Mouse (Mus musculus) layer of hippocampus, adult 11-12 months (tissue): Measurements from ENCODE around the gene Ccr9.
"Not testable (repeated sequence)": the region's sequence is repeated elsewhere in the genome, so short reads cannot be mapped to it uniquely, and the experiment has no call there.

Experiments
- DNase-seq: peaks from one replicate; pipeline ENCODE4 v3.0.0; 2022; ENCODE audit warnings: low spot score

Gene Ccr9

GRCm38 (mm10) chr9:123716301-123716700, 38.1 kb downstream of the Ccr9 start:
- DNase-seq = no peak

GRCm38 (mm10) chr9:123717186-123718008, 39.2 kb downstream of the Ccr9 start, which contains the start of gene Lztfl1:
Gene Lztfl1 (minus strand): TSS chr9:123717697.
- peak; percentile 98 for DNase-seq

GRCm38 (mm10) chr9:123722737-123723493, 44.7 kb downstream of the Ccr9 start:
- no peak for DNase-seq

DNA sequence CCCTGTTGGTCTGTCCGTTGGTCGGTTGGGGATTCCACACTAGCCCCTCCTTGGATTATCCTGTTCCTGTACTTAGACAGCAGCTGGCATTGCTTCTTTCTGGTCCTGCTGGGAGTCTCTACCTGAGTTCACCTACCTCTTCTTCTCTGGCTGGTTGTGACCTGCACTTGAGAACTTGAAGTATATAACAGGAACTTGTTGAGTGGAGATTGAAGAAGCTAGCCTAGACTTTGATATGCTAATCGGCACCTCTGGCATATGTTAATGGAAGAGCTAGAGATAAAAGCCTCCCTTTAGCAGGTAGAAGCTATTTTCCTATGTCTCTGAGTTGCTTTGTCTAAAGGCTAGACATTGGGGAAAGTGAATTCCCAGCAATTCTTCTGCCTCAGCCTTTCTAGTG, 53.0 kb downstream of the Ccr9 start:
- no peak for DNase-seq

GRCm38 (mm10) chr9:123734133-123734532, 55.9 kb downstream of the Ccr9 start:
- DNase-seq = no peak

GRCm38 (mm10) chr9:123740799-123741198, 62.6 kb downstream of the Ccr9 start:
- no peak for DNase-seq

GRCm38 (mm10) chr9:123749687-123750086, 71.4 kb downstream of the Ccr9 start:
- not testable (repeated sequence) for DNase-seq

- DNase-seq = no peak
Observed at GRCm38 (mm10) chr9:123754333-123754732, 76.1 kb downstream of the Ccr9 start.

GRCm38 (mm10) chr9:123756752-123757151, 78.5 kb downstream of the Ccr9 start:
- no peak for DNase-seq

GRCm38 (mm10) chr9:123757326-123757725, 79.1 kb downstream of the Ccr9 start:
- DNase-seq = no peak

GRCm38 (mm10) chr9:123758156-123758555, 79.9 kb downstream of the Ccr9 start:
- DNase-seq = no peak

DNA sequence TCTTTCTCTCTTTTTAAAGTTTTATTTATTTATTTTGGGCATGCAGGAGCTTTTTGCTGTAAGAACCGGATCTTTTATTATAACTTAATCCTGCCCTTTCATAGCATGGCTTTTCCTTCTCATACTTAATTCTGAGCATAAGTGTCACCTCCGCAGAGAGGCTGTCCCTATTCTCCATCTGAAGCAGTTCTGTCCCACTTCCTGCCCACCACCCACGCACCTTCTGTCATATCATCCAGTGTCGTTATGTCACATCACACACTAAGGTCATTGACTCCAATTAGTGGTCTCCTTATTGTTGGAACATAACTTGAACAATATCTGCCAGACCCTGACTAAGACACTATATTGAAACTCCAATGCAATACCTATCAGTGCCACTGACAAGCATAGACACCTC, 80.4 kb downstream of the Ccr9 start:
- no peak for DNase-seq

GRCm38 (mm10) chr9:123760806-123761205, 82.6 kb downstream of the Ccr9 start:
- DNase-seq = no peak

DNA sequence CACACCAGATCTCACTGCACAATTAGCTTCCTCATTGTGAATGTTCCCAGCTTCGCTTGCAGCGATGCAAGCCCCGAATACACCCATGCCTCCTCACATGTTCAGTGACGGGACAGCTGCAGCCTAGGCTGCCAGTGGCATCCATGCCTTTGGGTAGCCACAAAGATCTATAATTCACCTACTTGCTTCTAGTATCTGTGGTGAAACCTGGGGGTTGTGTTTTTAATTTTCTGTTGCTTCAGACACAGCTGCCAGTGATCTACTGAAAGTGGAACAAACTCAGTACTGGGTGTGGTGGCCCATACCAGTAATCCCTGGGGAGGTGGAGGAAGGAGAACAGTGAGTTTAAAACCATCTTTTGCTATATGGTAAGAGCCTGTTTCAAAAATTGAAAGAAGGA, 84.6 kb downstream of the Ccr9 start:
- DNase-seq = no peak

GRCm38 (mm10) chr9:123763771-123764170, 85.5 kb downstream of the Ccr9 start:
- no peak for DNase-seq

- no peak for DNase-seq
Observed at GRCm38 (mm10) chr9:123766996-123767395, 88.8 kb downstream of the Ccr9 start.

GRCm38 (mm10) chr9:123768443-123768842, 90.2 kb downstream of the Ccr9 start:
- DNase-seq = no peak

GRCm38 (mm10) chr9:123769532-123769931, 91.3 kb downstream of the Ccr9 start:
- peak; percentile 10 for DNase-seq

- DNase-seq = not testable (repeated sequence)
Observed at GRCm38 (mm10) chr9:123773299-123773698, 95.1 kb downstream of the Ccr9 start.

- DNase-seq = no peak
Observed at GRCm38 (mm10) chr9:123788855-123789529, 110.8 kb downstream of the Ccr9 start.

DNA sequence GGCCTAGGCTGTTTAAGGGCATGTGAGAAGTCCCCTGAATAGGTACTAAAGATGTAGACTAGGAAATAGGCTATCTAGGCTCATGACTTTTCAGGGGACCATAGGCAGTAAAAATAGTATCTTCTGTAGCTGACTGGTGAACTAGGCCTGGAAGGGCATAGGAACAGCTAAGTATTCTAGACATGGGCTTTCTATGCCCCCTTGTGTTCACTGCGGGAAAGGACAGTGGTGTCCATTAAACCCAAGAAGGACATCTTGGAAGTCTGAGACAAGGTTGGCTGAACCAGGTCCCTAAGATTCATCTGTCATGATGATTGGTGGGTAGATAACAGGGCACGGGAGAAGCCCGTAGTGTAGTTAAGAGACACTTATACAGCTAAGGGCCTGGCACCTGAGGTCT, 117.9 kb downstream of the Ccr9 start:
- peak; percentile 53 for DNase-seq

DNA sequence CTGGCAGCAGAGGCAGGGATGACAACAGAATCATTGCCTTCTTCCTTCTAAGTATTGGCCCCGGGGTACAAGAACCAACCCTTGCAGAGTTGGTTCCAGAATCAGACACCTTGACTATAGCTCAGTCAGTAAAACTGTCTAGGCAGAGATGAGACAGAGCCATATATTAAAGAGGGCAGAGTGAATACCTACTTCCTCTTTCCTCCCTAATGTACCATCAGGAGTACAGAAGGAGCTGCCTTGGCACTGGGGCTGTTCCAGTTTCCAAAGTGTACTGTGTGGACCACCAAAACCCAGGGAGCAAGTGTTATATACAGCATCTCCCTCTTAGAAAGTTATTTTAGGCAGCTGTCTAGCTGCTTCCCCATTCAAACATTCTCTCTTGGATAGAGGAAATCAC, 123.3 kb downstream of the Ccr9 start:
- DNase-seq = no peak

DNA sequence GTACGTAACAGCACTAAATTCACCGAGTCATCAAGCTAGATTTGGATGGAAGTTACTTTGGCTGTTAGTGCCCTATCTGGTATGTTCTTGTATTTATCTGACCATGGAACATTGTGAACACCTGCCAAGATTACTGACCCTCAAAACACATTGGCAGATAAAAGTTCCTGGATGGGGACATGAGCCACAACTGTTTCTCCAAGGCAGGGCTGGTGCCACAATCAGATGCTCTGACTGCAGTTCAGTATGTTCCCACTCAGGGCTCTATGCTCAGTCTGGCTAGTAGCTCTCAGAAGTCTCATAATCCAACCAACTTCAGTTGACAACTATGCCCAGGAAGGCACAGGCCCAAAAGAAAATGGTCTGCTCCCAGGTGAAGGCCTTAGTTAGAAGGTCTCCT, 124.2 kb downstream of the Ccr9 start:
- no peak for DNase-seq
